Mouse (Mus musculus) myocyte (in vitro differentiated cells): ENCODE results near the gene Tnn.

Experiments used
- CEBPB ChIP-seq: IDR thresholded peaks from 2 replicates; pipeline ENCODE4 v1.6.1; 2011; ENCODE audit warnings: mild to moderate bottlenecking, moderate library complexity; ENCODE audit not compliant: poor library complexity, insufficient read depth, severe bottlenecking
- E2F4 ChIP-seq: IDR thresholded peaks from one replicate; pipeline ENCODE4 v1.6.1; 2011; ENCODE audit warnings: mild to moderate bottlenecking, control low read depth, moderate library complexity; ENCODE audit not compliant: insufficient read depth
- MYOD1 ChIP-seq, 3 experiments: IDR thresholded peaks; one replicate each; pipeline ENCODE4 v1.6.1; 2011; ENCODE audit warnings: control low read depth in 2 of 3, low read depth in 2 of 3, mild to moderate bottlenecking in 2 of 3, moderate library complexity in 1 of 3; ENCODE audit not compliant: insufficient read length in 2 of 3, control insufficient read depth in 1 of 3
- MYOG ChIP-seq, 3 experiments: IDR thresholded peaks; one replicate each; pipeline ENCODE4 v1.6.1; 2011; ENCODE audit warnings: control low read depth in 2 of 3, low read depth in 2 of 3, mild to moderate bottlenecking in 2 of 3; ENCODE audit not compliant: insufficient read length in 2 of 3, control insufficient read depth in 1 of 3, insufficient read depth in 1 of 3
- POLR2A ChIP-seq: IDR thresholded peaks from one replicate; pipeline ENCODE4 v1.6.1; 2011; ENCODE audit warnings: low read depth, mild to moderate bottlenecking, control low read depth, moderate library complexity; ENCODE audit not compliant: insufficient read length
- POLR2AphosphoS2 ChIP-seq: IDR thresholded peaks from one replicate; pipeline ENCODE4 v1.6.1; 2011; ENCODE audit warnings: low read depth, control low read depth; ENCODE audit not compliant: insufficient read length
- REST ChIP-seq: IDR thresholded peaks from one replicate; pipeline ENCODE4 v1.6.1; 2011; ENCODE audit warnings: mild to moderate bottlenecking, control low read depth, moderate library complexity; ENCODE audit not compliant: insufficient read depth, insufficient read length
- TCF12 ChIP-seq: IDR thresholded peaks from one replicate; pipeline ENCODE4 v1.6.1; 2011; ENCODE audit warnings: mild to moderate bottlenecking, control low read depth; ENCODE audit not compliant: poor library complexity, insufficient read depth, severe bottlenecking
- TCF3 ChIP-seq: IDR thresholded peaks from one replicate; pipeline ENCODE4 v1.6.1; 2011; ENCODE audit warnings: low read depth, control low read depth; ENCODE audit not compliant: insufficient read length
- USF1 ChIP-seq: IDR thresholded peaks from one replicate; pipeline ENCODE4 v1.6.1; 2011; ENCODE audit warnings: low read depth, mild to moderate bottlenecking, control low read depth, moderate library complexity

- TF ChIP-seq POLR2A (no peak), POLR2AphosphoS2 (no peak), REST (no peak), E2F4 (no peak), TCF12 (no peak), MYOD1 (IDR thresholded peaks at IDR 0.05; ENCODE audit: control insufficient read depth in 1 of 3, insufficient read length in 2 of 3, low read depth in 2 of 3) (no peak), USF1 (no peak), TCF3 (no peak), MYOG (IDR thresholded peaks at IDR 0.05; ENCODE audit: control insufficient read depth in 1 of 3, insufficient read depth in 1 of 3, insufficient read length in 2 of 3, low read depth in 2 of 3) (no peak), CEBPB (no peak)
Measured at GRCm38 (mm10) chr1:160184506-160184905, 31.1 kb upstream of the Tnn start.
